Mouse (Mus musculus) thymus, adult 2 months (tissue): ENCODE data around the gene Acot7.

Source experiments
- CTCF ChIP-seq: fragments of 200-500 bp; IDR thresholded peaks from 2 replicates; pipeline ENCODE4 v1.5.1; 2012; ENCODE audit warnings: mild to moderate bottlenecking, control low read depth, low read length, moderate library complexity, borderline replicate concordance; ENCODE audit not compliant: control insufficient read depth, poor library complexity, insufficient read depth; ENCODE audit errors: extremely low read depth
- POLR2A ChIP-seq: fragments of 200-500 bp; IDR thresholded peaks from 2 replicates; pipeline ENCODE4 v1.6.1; 2012; ENCODE audit warnings: mild to moderate bottlenecking, low read length, control low read depth, moderate library complexity; ENCODE audit not compliant: control insufficient read depth, poor library complexity, insufficient read depth; ENCODE audit errors: extremely low read depth

DNA sequence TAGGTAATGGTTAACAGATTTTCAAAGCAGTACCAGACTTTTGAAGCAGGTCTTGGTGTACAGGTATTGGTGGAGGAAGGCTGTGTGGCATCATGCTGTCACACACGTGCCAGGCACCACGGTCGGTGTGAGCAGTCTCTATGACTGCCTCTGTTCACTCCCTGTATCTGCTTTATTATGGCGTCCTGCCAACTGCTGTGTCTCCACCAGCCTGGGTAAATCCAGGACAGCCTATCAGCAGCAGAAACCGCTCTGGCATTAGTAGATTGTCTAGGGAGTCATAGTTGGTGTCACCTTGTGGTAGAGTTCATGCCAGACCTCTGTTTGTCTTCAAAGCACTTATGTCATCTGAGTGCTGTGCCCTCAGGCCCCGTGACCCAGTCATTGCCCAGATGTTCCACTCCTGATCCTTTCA, 34.2 kb downstream of the Acot7 start:
- TF ChIP-seq CTCF: no peak
- no peak for TF ChIP-seq POLR2A
